Mouse (Mus musculus) heart, adult 2 months (tissue): ENCODE measurements around the gene Irf1. TPM values are rescaled to one million over a fixed set of nuclear protein-coding genes. Genes with fewer than 3 reads are reported as not detected.

Experiments used
- DNase-seq, 2 experiments: peaks; one replicate each; pipeline ENCODE4 v3.0.0; 2021
- H3K27ac ChIP-seq: fragments of 200-600 bp; 2 replicates; pipeline ENCODE4 v1.8.1; 2022
- H3K27me3 ChIP-seq: fragments of 200-500 bp; 2 replicates; pipeline ENCODE4 v1.6.1; 2012; ENCODE audit warnings: mild to moderate bottlenecking, low read length, inconsistent platforms, mixed read lengths; ENCODE audit not compliant: control insufficient read depth, insufficient read depth
- H3K36me3 ChIP-seq: fragments of 200-500 bp; 2 replicates; pipeline ENCODE4 v1.6.1; 2012; ENCODE audit warnings: low read length, inconsistent platforms; ENCODE audit not compliant: control insufficient read depth, insufficient read depth
- H3K4me1 ChIP-seq: fragments of 200-500 bp; 2 replicates; pipeline ENCODE4 v1.6.1; 2011; ENCODE audit warnings: low read length; ENCODE audit not compliant: control insufficient read depth, insufficient read depth
- H3K4me3 ChIP-seq: fragments of 200-600 bp; 2 replicates; pipeline ENCODE4 v1.8.1; 2022
- H3K79me2 ChIP-seq: fragments of 200-500 bp; replicated peaks from 2 replicates; pipeline ENCODE4 v1.6.1; 2012; ENCODE audit warnings: mild to moderate bottlenecking, inconsistent platforms, low read length, moderate library complexity, mixed read lengths; ENCODE audit not compliant: control insufficient read depth, insufficient read depth
- H3K9ac ChIP-seq: fragments of 200-500 bp; 2 replicates; pipeline ENCODE4 v1.6.1; 2012; ENCODE audit warnings: low read depth, mild to moderate bottlenecking, control low read depth, inconsistent platforms, low read length, mixed read lengths
- CTCF ChIP-seq: fragments of 200-600 bp; IDR thresholded peaks from 2 replicates; pipeline ENCODE4 v1.8.1; 2022; ENCODE audit warnings: antibody characterized with exemption, mild to moderate bottlenecking, moderate library complexity
- EP300 ChIP-seq: fragments of 200-500 bp; IDR thresholded peaks from 2 replicates; pipeline ENCODE4 v1.6.1; 2011; ENCODE audit warnings: low read depth, low read length, control low read depth; ENCODE audit not compliant: insufficient read depth
- POLR2A ChIP-seq: fragments of 200-500 bp; IDR thresholded peaks from 2 replicates; pipeline ENCODE4 v1.6.1; 2011; ENCODE audit warnings: mild to moderate bottlenecking, low read depth, low read length, control low read depth; ENCODE audit not compliant: insufficient read depth
- WGBS: fragments of 180-500 bp; shearing (Covaris S2); methylation state at CpG from one replicate; pipeline ENCODE4 v1.1.7; 2018; 5-methylcytosine and 5-hydroxymethylcytosine counted together
- intact Hi-C: fragments of 180-260 bp; cut with DNase I; formaldehyde crosslinking; loops from one replicate; pipeline ENCODE4 v1.15.1; 2025
- microRNA-seq, 2 experiments: library from miRNA; unstranded; fragments of <30 nt; microRNA quantifications; one replicate each; pipeline ENCODE4 v1.2.0; 2021
- polyA plus RNA-seq: library from polyadenylated mRNA; depleted of rRNA; stranded (reverse); fragments of >200 nt; gene quantifications from 2 replicates; pipeline ENCODE4 v1.2.3, GENCODE M21; 2012; rRNA removed
- total RNA-seq, 2 experiments: library from RNA; stranded (reverse); gene quantifications; 2 replicates each; pipeline ENCODE4 v1.2.3; 2021

Gene Irf1
- total and polyA plus RNA-seq, 3 experiments = 15.2 to 20.5 (median 19.7) TPM

DNA sequence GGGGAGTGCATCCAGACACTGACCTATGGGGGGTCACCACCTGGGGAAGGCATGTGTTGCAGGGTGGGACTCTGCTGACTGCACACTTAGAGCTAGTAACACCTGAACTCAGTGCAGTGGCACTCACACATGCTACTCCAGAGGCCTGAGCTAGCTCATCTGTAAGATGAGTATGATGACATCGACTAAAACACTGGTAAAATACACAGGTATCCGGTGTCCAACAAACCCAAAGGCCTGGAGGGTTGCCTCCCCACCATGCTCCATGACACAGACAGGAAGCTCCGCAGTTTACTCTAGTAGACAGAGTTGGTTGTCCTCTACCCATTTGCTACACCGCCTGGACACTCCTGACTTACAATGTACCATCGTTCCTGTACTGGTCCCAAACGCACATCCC lies 49.7 kb downstream of the Irf1 start:
- Histone ChIP-seq H3K4me1 (peaks cover 11% of the 10 kb centered on the region), H3K9ac (no peak overlapping the region), H3K36me3 (no peaks in the 10 kb centered on the region), H3K27ac (peak overlapping the region; percentile 6; the same call in 1 of the 2 replicates), H3K27me3 (no peaks in the 10 kb centered on the region), H3K79me2 (no peaks in the 10 kb centered on the region), H3K4me3 (no peak overlapping the region)
- WGBS = 92% methylated on average over 6 of the region's 6 CpGs
- DNase-seq = no peak
- intact Hi-C loops = no loop called here
- TF ChIP-seq POLR2A (no peak), CTCF (no peak), EP300 (no peak)

DNA sequence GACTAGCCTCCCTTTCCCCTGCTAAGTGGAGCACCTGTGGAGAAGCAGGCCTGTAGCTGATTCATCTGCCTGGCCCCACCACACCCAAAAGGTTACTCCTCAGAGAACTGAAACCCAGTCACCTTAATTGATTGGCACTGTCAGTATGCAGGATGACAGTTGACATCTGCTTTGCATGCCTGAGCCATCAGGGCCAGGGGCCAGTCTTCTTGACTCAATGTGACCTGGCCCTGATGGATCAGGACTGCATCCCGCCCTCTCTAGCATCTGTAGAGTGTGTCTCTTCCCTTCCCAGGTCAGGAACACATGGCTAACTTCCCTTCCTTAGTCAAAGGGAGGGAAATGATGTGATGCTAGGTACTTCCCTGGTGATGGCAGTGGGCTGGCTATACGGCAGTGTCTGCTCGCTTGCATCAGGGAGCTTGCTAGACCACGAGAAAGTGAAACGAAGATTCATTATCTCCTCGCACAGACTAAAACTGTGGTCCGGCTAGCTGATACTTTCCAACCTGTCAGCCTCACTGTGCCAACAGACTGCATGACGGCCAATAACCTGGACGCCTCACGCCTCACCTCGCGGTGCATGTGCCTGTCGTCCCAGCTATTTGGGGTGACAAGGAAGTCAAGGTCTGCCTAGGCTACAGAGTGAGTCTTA lies 50.8 kb downstream of the Irf1 start:
- H3K9ac ChIP-seq = no peak overlapping the region
- DNase-seq = no peak
- WGBS = 89% methylated on average over 13 of the region's 13 CpGs

DNA sequence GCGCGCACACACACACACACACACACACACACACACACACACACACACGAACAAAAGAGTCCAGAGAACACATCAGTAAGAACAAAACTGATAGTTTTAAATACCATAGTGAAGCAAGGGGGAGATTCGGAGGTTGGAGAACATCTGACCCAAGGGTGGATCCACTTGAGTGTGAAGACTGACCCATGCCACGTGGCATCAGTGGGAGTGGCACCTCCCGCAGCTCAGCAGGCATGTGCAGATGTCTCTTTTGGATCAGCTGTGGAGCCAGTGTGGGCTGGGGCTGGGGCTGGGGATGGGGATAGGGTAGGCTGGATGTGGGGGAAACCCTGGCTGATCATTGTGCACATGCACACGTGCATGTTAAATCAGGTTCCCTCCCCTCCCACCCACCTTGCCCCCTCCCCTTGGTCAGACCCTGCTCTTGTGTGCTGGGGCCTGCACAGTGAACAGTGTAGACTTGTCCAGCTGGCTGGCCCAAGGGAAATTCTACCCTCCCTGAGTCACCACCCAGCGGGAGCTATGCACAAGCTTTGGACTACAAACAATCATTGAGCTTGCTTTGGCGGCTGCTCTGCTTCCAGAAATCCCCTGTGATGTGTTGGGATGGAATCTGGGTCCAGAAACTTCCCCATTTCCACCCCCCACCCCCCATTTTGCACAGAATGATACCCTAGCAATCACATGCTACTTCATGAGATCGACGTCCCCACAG lies 51.6 kb downstream of the Irf1 start:
- no peak for TF ChIP-seq POLR2A
- no peak for TF ChIP-seq CTCF
- TF ChIP-seq EP300 = no peak
- WGBS = 83% methylated on average over 11 of the region's 11 CpGs
- H3K36me3 ChIP-seq = peaks cover 3% of the 10 kb centered on the region; the same call in 1 of the 2 replicates
- no peaks in the 10 kb centered on the region for H3K27me3 ChIP-seq
- no peak overlapping the region for H3K4me3 ChIP-seq
- H3K27ac ChIP-seq = no peak overlapping the region
- intact Hi-C loops = no loop called here
- peak in 1 of 2 experiments; percentile 46 for DNase-seq
- H3K9ac ChIP-seq = no peak overlapping the region
- no peaks in the 10 kb centered on the region for H3K79me2 ChIP-seq
- peaks cover 14% of the 10 kb centered on the region for H3K4me1 ChIP-seq

More for the DNA sequence above, 50.8 kb downstream of the Irf1 start:
- Histone ChIP-seq H3K79me2 (no peaks in the 10 kb centered on the region), H3K27ac (no peak overlapping the region), H3K4me3 (no peak overlapping the region), H3K27me3 (no peaks in the 10 kb centered on the region), H3K4me1 (peaks cover 11% of the 10 kb centered on the region), H3K36me3 (peaks cover under 1% of the 10 kb centered on the region; the same call in 1 of the 2 replicates)
- intact Hi-C loops = no loop called here
- TF ChIP-seq EP300 = no peak
- TF ChIP-seq CTCF = no peak
- no peak for TF ChIP-seq POLR2A

DNA sequence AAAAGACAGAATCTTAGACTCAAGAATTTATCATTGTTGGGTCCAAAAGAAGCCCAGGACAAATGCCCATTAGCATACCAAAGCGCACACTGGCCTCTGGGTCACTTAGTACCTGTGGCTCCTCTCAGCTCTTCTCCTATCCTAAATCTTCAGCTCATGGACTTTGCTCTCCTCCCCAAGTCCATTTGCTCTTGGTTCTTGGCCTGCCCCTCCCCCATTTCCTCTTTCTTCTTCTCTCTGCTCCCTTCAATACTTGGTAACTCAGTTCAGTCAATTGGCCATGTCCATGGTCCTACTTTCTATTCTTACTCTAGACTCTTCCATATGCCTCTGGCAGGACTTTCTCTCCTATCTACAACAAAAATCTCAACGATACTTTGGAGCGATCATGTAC lies 52.1 kb downstream of the Irf1 start:
- intact Hi-C loops = no loop called here
- peaks cover 14% of the 10 kb centered on the region for H3K4me1 ChIP-seq
- 98% methylated on average over 3 of the region's 3 CpGs for WGBS

DNA sequence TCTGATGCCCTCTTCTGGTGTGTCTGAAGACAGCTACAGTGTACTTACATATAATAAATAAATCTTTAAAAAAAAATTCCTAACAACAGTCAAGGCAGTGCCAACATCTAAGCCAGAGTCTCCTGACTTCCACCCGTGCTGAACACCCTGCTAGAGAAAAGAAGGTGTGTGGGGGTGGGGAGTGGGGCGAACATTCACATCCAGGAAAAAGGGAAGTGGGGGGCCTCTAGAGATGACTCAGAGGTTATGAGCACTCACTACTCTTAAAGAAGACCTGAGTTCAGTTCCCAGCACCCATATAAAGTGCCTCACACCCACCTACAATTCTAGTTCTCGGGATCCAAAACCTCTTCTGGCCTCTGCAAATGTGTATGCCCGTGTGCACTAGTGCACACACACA lies 55.6 kb downstream of the Irf1 start:
- DNase-seq = no peak
- intact Hi-C loops = no loop called here
- Histone ChIP-seq H3K36me3 (peaks cover 3% of the 10 kb centered on the region; the same call in 1 of the 2 replicates), H3K4me3 (no peak overlapping the region), H3K27me3 (no peaks in the 10 kb centered on the region), H3K9ac (no peak overlapping the region), H3K4me1 (peaks cover 6% of the 10 kb centered on the region), H3K79me2 (no peaks in the 10 kb centered on the region), H3K27ac (peak overlapping the region; percentile 7; the same call in 1 of the 2 replicates)
- TF ChIP-seq EP300 (no peak), CTCF (no peak), POLR2A (no peak)
- 76% methylated on average over 4 of the region's 4 CpGs for WGBS

More for the DNA sequence above, 52.1 kb downstream of the Irf1 start:
- H3K4me3 ChIP-seq = no peak overlapping the region
- no peak for DNase-seq
- TF ChIP-seq POLR2A (no peak), CTCF (no peak), EP300 (no peak)
- H3K79me2 ChIP-seq = no peaks in the 10 kb centered on the region
- H3K27me3 ChIP-seq = no peaks in the 10 kb centered on the region
- no peak overlapping the region for H3K9ac ChIP-seq
- peaks cover 3% of the 10 kb centered on the region; the same call in 1 of the 2 replicates for H3K36me3 ChIP-seq
- no peak overlapping the region for H3K27ac ChIP-seq

Small RNAs within 50 kb of the gene (microRNA-seq; reads per million reads assigned to microRNA genes)
- gene Mir7671 = 0 reads per million in 2 experiments

Other genes starting within 250 kb of the Irf1 start
- gene Kif3a, start 202.6 kb upstream of the Irf1 start, total RNA-seq = 1 to 10 TPM; 7.9 to 8.2 TPM
- 4.9 and 9.0 TPM in 2 replicates for gene Kif3a, start 202.6 kb upstream of the Irf1 start, polyA plus RNA-seq
- not detected for gene Il4, start 151.3 kb upstream of the Irf1 start, total RNA-seq
- 0.27 TPM in 1 of 2 replicates, not detected in the other for gene Il4, start 151.3 kb upstream of the Irf1 start, polyA plus RNA-seq
- gene Il13, start 135.3 kb upstream of the Irf1 start, total RNA-seq = not detected
- not detected in 2 replicates for gene Il13, start 135.3 kb upstream of the Irf1 start, polyA plus RNA-seq
- 1 to 10 TPM; 6.8 TPM for gene Rad50, start 62.7 kb upstream of the Irf1 start, total RNA-seq
- 1.9 and 3.0 TPM in 2 replicates for gene Rad50, start 62.7 kb upstream of the Irf1 start, polyA plus RNA-seq
- not detected for gene Il5, start 49.2 kb upstream of the Irf1 start, total RNA-seq
- gene Il5, start 49.2 kb upstream of the Irf1 start, polyA plus RNA-seq = 0.12 and 0.21 TPM in 2 replicates
- under 1 TPM in 1 of 2 experiments, not detected in 1; 0.47 TPM for gene Gm17334, start 3.2 kb downstream of the Irf1 start, total RNA-seq
- gene Gm17334, start 3.2 kb downstream of the Irf1 start, polyA plus RNA-seq = 1.4 and 1.8 TPM in 2 replicates
- 1 to 10 TPM; 2.6 TPM for gene Gm12216, start 89.2 kb downstream of the Irf1 start, total RNA-seq
- gene Gm12216, start 89.2 kb downstream of the Irf1 start, polyA plus RNA-seq = 4.4 and 5.5 TPM in 2 replicates
- 10 to 100 TPM; 20.9 to 23.7 TPM for gene Slc22a5, start 121.6 kb downstream of the Irf1 start, total RNA-seq
- 21.6 and 31.4 TPM in 2 replicates for gene Slc22a5, start 121.6 kb downstream of the Irf1 start, polyA plus RNA-seq
- gene Slc22a21, start 210.3 kb downstream of the Irf1 start, total RNA-seq = 1 to 10 TPM; 1.3 to 1.5 TPM
- 0.61 and 1.1 TPM in 2 replicates for gene Slc22a21, start 210.3 kb downstream of the Irf1 start, polyA plus RNA-seq